Mouse (Mus musculus) heart, postnatal 0 days (tissue): Measurements from ENCODE around the gene Elf2.

ENCODE experiments used
- CTCF ChIP-seq: IDR thresholded peaks from 2 replicates; pipeline ENCODE4 v1.5.1; 2016; ENCODE audit warnings: antibody characterized with exemption, control low read depth, low read depth
- EP300 ChIP-seq: IDR thresholded peaks from 2 replicates; pipeline ENCODE4 v1.6.1; 2016; ENCODE audit warnings: antibody characterized with exemption, low read depth

GRCm38 (mm10) chr3:51252689-51253402 is 87.6 kb downstream of the Elf2 start:
- TF ChIP-seq CTCF: no peak
- no peak for TF ChIP-seq EP300
